8 mouse cellular contexts compared by ENCODE assay signal in the genomic region with DNA sequence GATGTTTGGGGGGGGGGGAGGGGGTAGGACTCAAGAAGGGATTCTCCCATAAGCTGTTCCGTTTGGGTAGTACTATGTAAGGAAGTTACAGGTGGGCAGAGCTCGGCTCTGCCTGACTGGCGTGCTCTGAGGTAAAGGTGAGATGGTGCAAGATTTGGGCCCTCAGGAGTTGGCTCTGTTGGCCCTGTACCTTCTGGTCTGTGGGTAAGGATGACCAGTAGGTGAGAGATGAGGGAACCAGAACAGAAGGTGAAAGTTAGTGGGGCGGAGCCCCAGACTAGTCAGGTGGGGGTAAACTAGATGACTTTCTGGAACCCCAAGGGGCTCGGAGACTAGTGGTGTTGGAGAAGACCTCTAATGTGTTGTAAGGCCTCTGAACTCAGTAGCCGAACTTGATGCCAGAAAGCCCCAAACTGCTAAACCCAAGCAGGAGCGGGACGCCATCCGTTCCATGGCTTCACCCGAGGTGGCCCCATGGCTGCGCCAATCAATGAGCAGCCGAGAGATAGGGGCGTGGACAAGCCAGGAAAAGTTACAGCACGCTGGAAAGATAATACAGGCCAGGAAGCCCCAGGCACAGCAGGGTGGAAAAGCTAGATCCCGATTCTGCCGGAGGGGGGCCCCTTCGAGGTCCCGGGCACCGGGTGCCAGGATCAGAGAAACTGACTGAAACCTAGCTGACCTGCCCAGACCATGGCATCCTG. TPM values are rescaled to one million over a fixed set of nuclear protein-coding genes. Genes with fewer than 3 reads are reported as not detected.
DNase-seq lines count a peak whose midpoint lies in the region; ATAC-seq and TF ChIP-seq lines count a peak whose summit lies in the region.

No protein-coding gene starts in this region.

- H3K79me2 ChIP-seq in liver, adult 2 months (ENCODE audit: control insufficient read depth, insufficient read depth, low read length), result peaks cover 4% of the 10 kb centered on the region; the same call in 1 of the 2 replicates

- intact Hi-C loops in gastrocnemius, postnatal 14 days (cut with DNase I; ENCODE audit: low total_unique reads), result no loop called here

- peak overlapping the region; percentile 58 for H3K4me2 ChIP-seq in hindbrain, embryonic 16.5 days (ENCODE audit: low read length)
- peak overlapping the region; percentile 48 for H3K4me2 ChIP-seq in midbrain, embryonic 14.5 days (ENCODE audit: low read length)

- WGBS in hindbrain, embryonic 16.5 days, result 17% methylated on average over 19 of the region's 19 CpGs
- 5% methylated on average over 19 of the region's 19 CpGs for WGBS in liver, adult 2 months
- 17% methylated on average over 19 of the region's 19 CpGs for WGBS in midbrain, embryonic 14.5 days

- H3K9me3 ChIP-seq in ES-Bruce4 (replicated peaks; ENCODE audit: control insufficient read depth, insufficient read depth, low read length, poor library complexity, severe bottlenecking), result no peaks in the 10 kb centered on the region
- no peaks in the 10 kb centered on the region for H3K9me3 ChIP-seq in hindbrain, embryonic 16.5 days (ENCODE audit: control insufficient read depth, low read length)
- no peaks in the 10 kb centered on the region for H3K9me3 ChIP-seq in midbrain, embryonic 14.5 days (ENCODE audit: control insufficient read depth, low read length)

- H3K27me3 ChIP-seq in ES-Bruce4 (ENCODE audit: control insufficient read depth, insufficient read depth, low read length, poor library complexity, severe bottlenecking), result no peaks in the 10 kb centered on the region
- H3K27me3 ChIP-seq in hindbrain, embryonic 16.5 days (replicated peaks; ENCODE audit: control insufficient read depth, insufficient read depth, low read length), result no peaks in the 10 kb centered on the region
- H3K27me3 ChIP-seq in liver, adult 2 months (ENCODE audit: control insufficient read depth, insufficient read depth, low read length), result no peaks in the 10 kb centered on the region
- no peaks in the 10 kb centered on the region for H3K27me3 ChIP-seq in midbrain, embryonic 14.5 days (ENCODE audit: control insufficient read depth, insufficient read depth, low read length)

- ATAC-seq in common myeloid progenitor, adult 5-6 weeks (replicated peaks; ENCODE audit: low read depth, poor library complexity, severe bottlenecking), result peak; percentile 73
- no peak for ATAC-seq in hindbrain, embryonic 16.5 days
- no peak for ATAC-seq in midbrain, embryonic 14.5 days (ENCODE audit: low FRiP score, low TSS enrichment)

- peaks cover 5% of the 10 kb centered on the region for H3K36me3 ChIP-seq in ES-Bruce4 (ENCODE audit: control insufficient read depth, insufficient read depth, low read length, poor library complexity, severe bottlenecking)
- peaks cover 10% of the 10 kb centered on the region for H3K36me3 ChIP-seq in hindbrain, embryonic 16.5 days (ENCODE audit: control insufficient read depth, insufficient read depth, low read length)
- H3K36me3 ChIP-seq in liver, adult 2 months (ENCODE audit: control insufficient read depth, insufficient read depth, low read length), result peaks cover 25% of the 10 kb centered on the region
- H3K36me3 ChIP-seq in midbrain, embryonic 14.5 days (ENCODE audit: control insufficient read depth, insufficient read depth, low read length), result peaks cover 13% of the 10 kb centered on the region

- no peak for TF ChIP-seq CTCF in ES-Bruce4 (IDR thresholded peaks at IDR 0.05; ENCODE audit: low read depth, low read length)
- TF ChIP-seq CTCF in liver, adult 2 months (IDR thresholded peaks at IDR 0.05; ENCODE audit: low read depth, low read length), result 0 out of 2 replicates have a peak, but pooled peaks have one; percentile 10

- H3K4me1 ChIP-seq in ES-Bruce4 (ENCODE audit: control insufficient read depth, insufficient read depth, low read length), result no peaks in the 10 kb centered on the region
- peaks cover 10% of the 10 kb centered on the region for H3K4me1 ChIP-seq in hindbrain, embryonic 16.5 days (ENCODE audit: control insufficient read depth, insufficient read depth, low read depth, low read length)
- peaks cover 33% of the 10 kb centered on the region for H3K4me1 ChIP-seq in liver, adult 2 months (ENCODE audit: control insufficient read depth, insufficient read depth, low read length)
- H3K4me1 ChIP-seq in midbrain, embryonic 14.5 days (ENCODE audit: control insufficient read depth, insufficient read depth, low read length), result peaks cover 9% of the 10 kb centered on the region; the same call in 1 of the 2 replicates

- H3K4me3 ChIP-seq in ES-Bruce4 (ENCODE audit: low read depth, low read length), result peak overlapping the region; percentile 69
- H3K4me3 ChIP-seq in hindbrain, embryonic 16.5 days (ENCODE audit: low read length), result peak overlapping the region; percentile 34
- H3K4me3 ChIP-seq in liver, adult 2 months (ENCODE audit: insufficient read depth, low read depth, low read length), result peak overlapping the region; percentile 74
- H3K4me3 ChIP-seq in midbrain, embryonic 14.5 days (replicated peaks; ENCODE audit: low read depth, low read length), result peak overlapping the region; percentile 21

- TF ChIP-seq EP300 in ES-Bruce4 (IDR thresholded peaks at IDR 0.05; ENCODE audit: insufficient read depth, low read depth, low read length), result no peak

- no peak overlapping the region for H3K27ac ChIP-seq in ES-Bruce4 (ENCODE audit: insufficient read depth, low read length)
- H3K27ac ChIP-seq in hindbrain, embryonic 16.5 days (ENCODE audit: low read depth, low read length), result no peak overlapping the region
- H3K27ac ChIP-seq in liver, adult 2 months (replicated peaks; ENCODE audit: insufficient read depth, low read depth, low read length), result peak overlapping the region; percentile 84
- H3K27ac ChIP-seq in midbrain, embryonic 14.5 days (replicated peaks; ENCODE audit: low read depth, low read length), result no peak overlapping the region

- H3K9ac ChIP-seq in ES-Bruce4 (ENCODE audit: low read depth, poor library complexity, severe bottlenecking), result peak overlapping the region; percentile 79
- peak overlapping the region; percentile 55 for H3K9ac ChIP-seq in hindbrain, embryonic 16.5 days (ENCODE audit: low read depth, low read length)
- H3K9ac ChIP-seq in liver, adult 2 months (ENCODE audit: low read depth, low read length), result peak overlapping the region; percentile 85
- no peak overlapping the region for H3K9ac ChIP-seq in midbrain, embryonic 14.5 days (replicated peaks; ENCODE audit: low read length)

- DNase-seq in gastrocnemius, postnatal 14 days, result peak; percentile 84
- peak; percentile 89 for DNase-seq in liver, adult 2 months (ENCODE audit: extremely low read depth, low read depth, low spot score)
- peak; percentile 20 for DNase-seq in midbrain, embryonic 14.5 days
- DNase-seq in testis, postnatal 14 days (ENCODE audit: low spot score), result peak; percentile 74
- no peak for DNase-seq in layer of hippocampus, adult 8-10 months (ENCODE audit: low spot score in 2 of 2)

- no peak for TF ChIP-seq POLR2A in ES-Bruce4 (IDR thresholded peaks at IDR 0.05; ENCODE audit: insufficient read depth, low read length)
- TF ChIP-seq POLR2A in liver, adult 2 months (IDR thresholded peaks at IDR 0.05; ENCODE audit: extremely low read depth, insufficient read depth, low read length), result peak; percentile 72; the same call in 1 of the 2 replicates

RNA-seq across cellular contexts. Expression of a gene that starts 6.1 kb away (rescaled TPM):
- 3.6 and 6.8 TPM in 2 replicates for polyA plus RNA-seq in ES-Bruce4 (2011; ENCODE audit: insufficient read depth, insufficient read length, low read depth, missing spikeins)
- total RNA-seq in common myeloid progenitor, adult 5-6 weeks (2017), result 26.9 and 33.6 TPM in 2 replicates
- total RNA-seq in gastrocnemius, postnatal 14 days (2021), result 10 to 100 TPM; 17.3 to 23.0 TPM
- 2.0 and 2.9 TPM in 2 replicates for polyA plus RNA-seq in hindbrain, embryonic 16.5 days (2015; fragmentation: Nextera tagmentation; extraction: Ambion mirVana)
- 121 and 238 TPM in 2 replicates for total RNA-seq in liver, adult 2 months (2014; rRNA removed)
- 237 and 265 TPM in 2 replicates for polyA plus RNA-seq in liver, adult 2 months (2012; rRNA removed)
- polyA plus RNA-seq in midbrain, embryonic 14.5 days (2014; fragmentation: Nextera tagmentation; extraction: Ambion mirVana), result 1.1 and 2.5 TPM in 2 replicates
- under 1 TPM in 3 of 4 experiments, not detected in 1; 0.43 to 0.45 (median 0.45) TPM for total RNA-seq in layer of hippocampus, adult 8-10 months (2022)

RNA-seq across cellular contexts. Expression of a gene that starts 13.1 kb away (rescaled TPM):
- polyA plus RNA-seq in ES-Bruce4 (2011; ENCODE audit: insufficient read depth, insufficient read length, low read depth, missing spikeins), result 4.9 and 8.4 TPM in 2 replicates
- 8.4 and 8.6 TPM in 2 replicates for total RNA-seq in common myeloid progenitor, adult 5-6 weeks (2017)
- 1 to 10 TPM; 6.0 TPM for total RNA-seq in gastrocnemius, postnatal 14 days (2021)
- 6.1 and 8.1 TPM in 2 replicates for polyA plus RNA-seq in hindbrain, embryonic 16.5 days (2015; fragmentation: Nextera tagmentation; extraction: Ambion mirVana)
- total RNA-seq in liver, adult 2 months (2014; rRNA removed), result 14.4 and 30.4 TPM in 2 replicates
- 20.3 and 21.5 TPM in 2 replicates for polyA plus RNA-seq in liver, adult 2 months (2012; rRNA removed)
- 5.7 and 7.4 TPM in 2 replicates for polyA plus RNA-seq in midbrain, embryonic 14.5 days (2014; fragmentation: Nextera tagmentation; extraction: Ambion mirVana)
- total RNA-seq in layer of hippocampus, adult 8-10 months (2022), result 10 to 100 TPM; 23.5 to 25.3 (median 24.3) TPM

RNA-seq across cellular contexts. Expression of a gene that starts 19.0 kb away (rescaled TPM):
- 210 and 212 TPM in 2 replicates for polyA plus RNA-seq in ES-Bruce4 (2011; ENCODE audit: insufficient read depth, insufficient read length, low read depth, missing spikeins)
- 130 and 156 TPM in 2 replicates for total RNA-seq in common myeloid progenitor, adult 5-6 weeks (2017)
- total RNA-seq in gastrocnemius, postnatal 14 days (2021), result 10 to 100 TPM; 64.9 to 68.5 TPM
- 38.8 and 41.9 TPM in 2 replicates for polyA plus RNA-seq in hindbrain, embryonic 16.5 days (2015; fragmentation: Nextera tagmentation; extraction: Ambion mirVana)
- 72.8 and 102 TPM in 2 replicates for total RNA-seq in liver, adult 2 months (2014; rRNA removed)
- 59.4 and 63.3 TPM in 2 replicates for polyA plus RNA-seq in liver, adult 2 months (2012; rRNA removed)
- 59.9 and 89.5 TPM in 2 replicates for polyA plus RNA-seq in midbrain, embryonic 14.5 days (2014; fragmentation: Nextera tagmentation; extraction: Ambion mirVana)
- total RNA-seq in layer of hippocampus, adult 8-10 months (2022), result 100 to 1,000 TPM; 129 to 140 (median 135) TPM

RNA-seq across cellular contexts. Expression of a gene that starts 28.3 kb away (rescaled TPM):
- not detected in 2 replicates for polyA plus RNA-seq in ES-Bruce4 (2011; ENCODE audit: insufficient read depth, insufficient read length, low read depth, missing spikeins)
- total RNA-seq in common myeloid progenitor, adult 5-6 weeks (2017), result 0.32 TPM in 1 of 2 replicates, not detected in the other
- total RNA-seq in gastrocnemius, postnatal 14 days (2021), result not detected
- polyA plus RNA-seq in hindbrain, embryonic 16.5 days (2015; fragmentation: Nextera tagmentation; extraction: Ambion mirVana), result 0.06 TPM in 1 of 2 replicates, not detected in the other
- 687 and 824 TPM in 2 replicates for total RNA-seq in liver, adult 2 months (2014; rRNA removed)
- 1,567 and 1,654 TPM in 2 replicates for polyA plus RNA-seq in liver, adult 2 months (2012; rRNA removed)
- polyA plus RNA-seq in midbrain, embryonic 14.5 days (2014; fragmentation: Nextera tagmentation; extraction: Ambion mirVana), result not detected in 2 replicates
- total RNA-seq in layer of hippocampus, adult 8-10 months (2022), result 1 to 10 TPM in 2 of 4 experiments, under 1 TPM in 2; 0.45 to 4.0 (median 1.8) TPM

RNA-seq across cellular contexts. Expression of a gene that starts 42.2 kb away (rescaled TPM):
- polyA plus RNA-seq in ES-Bruce4 (2011; ENCODE audit: insufficient read depth, insufficient read length, low read depth, missing spikeins), result not detected in 2 replicates
- 0.41 TPM in 1 of 2 replicates, not detected in the other for total RNA-seq in common myeloid progenitor, adult 5-6 weeks (2017)
- 10 to 100 TPM; 40.5 to 41.3 TPM for total RNA-seq in gastrocnemius, postnatal 14 days (2021)
- polyA plus RNA-seq in hindbrain, embryonic 16.5 days (2015; fragmentation: Nextera tagmentation; extraction: Ambion mirVana), result 2.9 and 4.2 TPM in 2 replicates
- total RNA-seq in liver, adult 2 months (2014; rRNA removed), result 23.0 and 27.9 TPM in 2 replicates
- polyA plus RNA-seq in liver, adult 2 months (2012; rRNA removed), result 29.8 and 32.6 TPM in 2 replicates
- 1.0 and 1.6 TPM in 2 replicates for polyA plus RNA-seq in midbrain, embryonic 14.5 days (2014; fragmentation: Nextera tagmentation; extraction: Ambion mirVana)
- 1 to 10 TPM; 1.1 to 2.3 (median 1.6) TPM for total RNA-seq in layer of hippocampus, adult 8-10 months (2022)

Comparison
In these comparisons a context has a peak if more than half of its experiments do, and no peak if none do; other contexts are left out.
1. H3K4me3 ChIP-seq: peak in every context shown above with its lines; median percentile 74 in liver, adult 2 months; 69 in ES-Bruce4; 34 in hindbrain, embryonic 16.5 days; 21 in midbrain, embryonic 14.5 days.
2. DNase-seq: peak in gastrocnemius, postnatal 14 days (single experiment), liver, adult 2 months (single experiment), midbrain, embryonic 14.5 days (single experiment) and testis, postnatal 14 days (single experiment); none in layer of hippocampus, adult 8-10 months (0 of 2).
3. RNA of a gene that starts 6.1 kb away (total RNA-seq): 121 to 238 TPM in liver, adult 2 months, 26.9 to 33.6 TPM in common myeloid progenitor, adult 5-6 weeks and 17.3 to 23.0 TPM in gastrocnemius, postnatal 14 days; 0.43 to 0.45 TPM in layer of hippocampus, adult 8-10 months; every median in the first group is over 10 times any median in the second.